Mouse (Mus musculus) brain, embryonic 14.5 days (tissue): Measurements from ENCODE around the gene Def6. TPM values are rescaled to one million over a fixed set of nuclear protein-coding genes. Genes with fewer than 3 reads are reported as not detected.

Source experiments
- DNase-seq: peaks from one replicate; pipeline ENCODE4 v3.0.0-alpha.2; 2011; ENCODE audit warnings: low read depth
- CTCF ChIP-seq: fragments of 200-500 bp; IDR thresholded peaks from 2 replicates; pipeline ENCODE4 v1.5.1; 2012; ENCODE audit warnings: inconsistent platforms, mild to moderate bottlenecking, moderate library complexity, borderline replicate concordance; ENCODE audit not compliant: insufficient read depth, insufficient read length; ENCODE audit errors: extremely low read depth
- POLR2A ChIP-seq: fragments of 200-500 bp; IDR thresholded peaks from 2 replicates; pipeline ENCODE4 v1.6.1; 2012; ENCODE audit warnings: mild to moderate bottlenecking, inconsistent platforms, borderline replicate concordance; ENCODE audit not compliant: poor library complexity, insufficient read depth, insufficient read length, severe bottlenecking; ENCODE audit errors: extremely low read depth
- polyA plus RNA-seq: library from polyadenylated mRNA; depleted of rRNA; stranded (reverse); fragments of >200 nt; gene quantifications from 2 replicates; pipeline ENCODE4 v1.2.3, GENCODE M21; 2012; rRNA removed

The Def6 gene
- polyA plus RNA-seq, 1 experiment = 6.9 TPM

GRCm38 (mm10) chr17:28272837-28273236, 65.3 kb downstream of the Def6 start:
- TF ChIP-seq CTCF (no peak), POLR2A (no peak)
- no peak for DNase-seq

GRCm38 (mm10) chr17:28274739-28275138, 67.2 kb downstream of the Def6 start:
- TF ChIP-seq POLR2A (no peak), CTCF (peak; percentile 43; the same call in 1 of the 2 replicates)
- no peak for DNase-seq

GRCm38 (mm10) chr17:28277226-28277625, 69.6 kb downstream of the Def6 start:
- DNase-seq = no peak
- TF ChIP-seq POLR2A (no peak), CTCF (no peak)

- no peak for TF ChIP-seq CTCF
- TF ChIP-seq POLR2A = no peak
- no peak for DNase-seq
Observed at GRCm38 (mm10) chr17:28277721-28278120, 70.1 kb downstream of the Def6 start.

- TF ChIP-seq POLR2A (no peak), CTCF (no peak)
- DNase-seq = no peak
Observed at GRCm38 (mm10) chr17:28278156-28278555, 70.6 kb downstream of the Def6 start.

Other genes starting within 250 kb of the Def6 start
- 2.4 and 2.8 TPM in 2 replicates for gene Tcp11, start 127.1 kb upstream of the Def6 start, polyA plus RNA-seq
- 18.5 and 26.5 TPM in 2 replicates for gene Scube3, start 65.6 kb upstream of the Def6 start, polyA plus RNA-seq
- 85.2 and 111 TPM in 2 replicates for gene Zfp523, start 30.6 kb upstream of the Def6 start, polyA plus RNA-seq
- 13.9 and 18.3 TPM in 2 replicates for gene Ppard, start 24.9 kb downstream of the Def6 start, polyA plus RNA-seq
- 14.2 and 19.6 TPM in 2 replicates for gene Fance, start 105.7 kb downstream of the Def6 start, polyA plus RNA-seq
- gene Rpl10a, start 120.7 kb downstream of the Def6 start, polyA plus RNA-seq = 1,651 and 1,905 TPM in 2 replicates
- gene Tead3, start 143.0 kb downstream of the Def6 start, polyA plus RNA-seq = 15.6 and 16.4 TPM in 2 replicates
- gene Tulp1, start 157.4 kb downstream of the Def6 start, polyA plus RNA-seq = 1.3 and 1.9 TPM in 2 replicates